Mouse (Mus musculus) cerebellum, adult 11-12 months (tissue): ENCODE results near the gene Sertm1.

Experiments used
- DNase-seq: peaks from one replicate; pipeline ENCODE4 v3.0.0; 2022

The Sertm1 gene

GRCm38 (mm10) chr3:54915643-54916071 is at the start of gene Sertm1:
Gene Sertm1, minus strand, starts transcription at chr3:54915887.
- DNase-seq = no peak

- no peak for DNase-seq
These were observed 49.3 kb upstream of the Sertm1 start for GRCm38 (mm10) chr3:54964948-54965506.

GRCm38 (mm10) chr3:54943067-54943810 is 27.6 kb upstream of the Sertm1 start:
- no peak for DNase-seq

- no peak for DNase-seq
These were observed 18.8 kb upstream of the Sertm1 start for GRCm38 (mm10) chr3:54934535-54934934.

GRCm38 (mm10) chr3:54932599-54932998 is 16.9 kb upstream of the Sertm1 start:
- DNase-seq = no peak

- DNase-seq = no peak
These were observed 4.7 kb upstream of the Sertm1 start for GRCm38 (mm10) chr3:54920425-54920824.

- no peak for DNase-seq
These were observed 643 bp downstream of the Sertm1 start for GRCm38 (mm10) chr3:54914845-54915642.

GRCm38 (mm10) chr3:54908878-54909277 is 6.8 kb downstream of the Sertm1 start:
- DNase-seq = no peak

GRCm38 (mm10) chr3:54897974-54898373 is 17.7 kb downstream of the Sertm1 start:
- DNase-seq = no peak

GRCm38 (mm10) chr3:54894891-54895290 is 20.8 kb downstream of the Sertm1 start:
- DNase-seq = no peak

GRCm38 (mm10) chr3:54892218-54892617 is 23.5 kb downstream of the Sertm1 start:
- DNase-seq = no peak

GRCm38 (mm10) chr3:54886501-54886900 is 29.2 kb downstream of the Sertm1 start:
- no peak for DNase-seq
